Mouse (Mus musculus) c-Kit-positive CD71-positive TER-119-positive erythroid progenitor cells, embryonic 14.5 days (primary cell): ENCODE measurements around the gene Gm8890.
"Not testable (repeated sequence)": the region's sequence is repeated elsewhere in the genome, so short reads cannot be mapped to it uniquely, and the experiment has no call there.

Experiments
- DNase-seq: peaks from one replicate; pipeline ENCODE4 v3.0.0-alpha.2; 2013; ENCODE audit warnings: low spot score

Gm8890 gene

DNA sequence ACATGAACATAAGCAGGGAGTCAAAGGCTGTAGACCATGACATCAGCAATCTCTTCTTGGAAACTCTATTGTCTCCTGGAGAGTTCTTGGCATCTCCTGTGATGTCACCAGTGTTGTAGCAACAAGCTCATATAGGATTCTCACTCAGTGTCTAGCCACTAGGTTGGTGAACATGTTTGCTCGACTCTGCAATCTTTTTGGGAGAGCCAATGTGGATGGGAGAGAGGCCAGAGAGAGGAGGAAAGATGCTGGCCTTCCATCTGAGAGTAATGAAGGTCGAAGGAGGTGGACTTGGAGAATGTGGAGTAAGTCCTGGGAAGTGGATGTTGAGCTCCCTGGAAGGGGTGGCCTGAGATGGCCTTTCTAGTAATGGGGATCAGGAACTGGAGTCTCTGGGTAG is at the start of gene Gm8890:
Gm8890 (plus strand) TSS at position 301 of the 400 bp plus-strand sequence.
- DNase-seq: not testable (repeated sequence)

DNA sequence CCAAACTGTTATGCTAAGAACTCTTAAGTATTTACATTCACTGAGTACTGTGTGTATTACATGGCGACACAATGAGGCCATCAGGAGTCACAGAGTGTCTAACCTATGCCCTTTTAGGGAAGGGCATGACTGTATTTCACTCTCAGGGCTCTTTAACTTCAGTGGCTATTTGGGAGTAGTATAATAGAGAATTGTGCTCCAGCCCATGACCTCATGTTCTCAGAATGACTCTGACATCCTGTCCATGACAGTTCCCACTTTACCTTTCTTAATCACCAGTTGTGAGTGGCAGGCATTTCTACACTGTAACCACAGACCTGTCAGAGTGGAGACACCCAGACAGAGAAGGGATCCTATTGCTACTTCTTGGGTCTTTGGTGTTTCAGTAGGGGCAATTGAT is 388 bp downstream of the Gm8890 start:
- DNase-seq: not testable (repeated sequence)
